Mouse (Mus musculus) stomach, embryonic 14.5 days (tissue): ENCODE measurements around the gene Rad9b. TPM values are rescaled to one million over a fixed set of nuclear protein-coding genes. Genes with fewer than 3 reads are reported as not detected.

ENCODE experiments used
- ATAC-seq: fragments of 200-750 bp; cut with Nextera tagmentation; 2 replicates; pipeline ENCODE4 v1.8.0; 2017; ENCODE audit warnings: low read depth, moderate TSS enrichment; ENCODE audit not compliant: insufficient number of reproducible peaks, insufficient read depth, low FRiP score
- H3K27ac ChIP-seq: fragments of 300-500 bp; sonication (generic); 2 replicates; pipeline ENCODE4 v1.5.1; 2014; ENCODE audit warnings: mild to moderate bottlenecking, low read length, moderate library complexity, mixed read lengths
- H3K27me3 ChIP-seq: fragments of 300-500 bp; sonication (generic); 2 replicates; pipeline ENCODE4 v1.6.1; 2014; ENCODE audit warnings: low read length, control low read depth, mixed read lengths; ENCODE audit not compliant: control insufficient read depth, insufficient read depth
- H3K36me3 ChIP-seq: fragments of 300-500 bp; sonication (generic); 2 replicates; pipeline ENCODE4 v1.6.1; 2014; ENCODE audit warnings: mild to moderate bottlenecking, control low read depth, low read length, moderate library complexity, mixed read lengths; ENCODE audit not compliant: control insufficient read depth, insufficient read depth
- H3K4me1 ChIP-seq: fragments of 300-500 bp; sonication (generic); 2 replicates; pipeline ENCODE4 v1.6.1; 2014; ENCODE audit warnings: low read length, control low read depth, mixed read lengths; ENCODE audit not compliant: control insufficient read depth, insufficient read depth
- H3K4me2 ChIP-seq: fragments of 300-500 bp; sonication (generic); replicated peaks from 2 replicates; pipeline ENCODE4 v1.6.1; 2014; ENCODE audit warnings: low read depth, low read length, control low read depth
- H3K4me3 ChIP-seq: fragments of 300-500 bp; sonication (generic); 2 replicates; pipeline ENCODE4 v1.5.1; 2014; ENCODE audit warnings: low read depth, low read length, control low read depth
- H3K9ac ChIP-seq: fragments of 300-500 bp; sonication (generic); replicated peaks from 2 replicates; pipeline ENCODE4 v1.6.1; 2014; ENCODE audit warnings: low read depth, mild to moderate bottlenecking, control low read depth, low read length, moderate library complexity, mixed read lengths
- H3K9me3 ChIP-seq: fragments of 300-500 bp; sonication (generic); 2 replicates; pipeline ENCODE4 v1.6.1; 2016; ENCODE audit warnings: low read depth, low read length, control low read depth; ENCODE audit not compliant: control insufficient read depth
- WGBS: fragments of 180-500 bp; shearing (Covaris S2); extraction: QIAGEN DNeasy Blood & Tissue Kit; methylation state at CpG from one replicate; pipeline ENCODE4 v1.1.7; 2014; 5-methylcytosine and 5-hydroxymethylcytosine counted together
- polyA plus RNA-seq: library from polyadenylated mRNA; unstranded; fragments of >200 nt; fragmentation: Nextera tagmentation; extraction: Ambion mirVana; gene quantifications from 2 replicates; pipeline ENCODE4 v1.2.1, GENCODE M21; 2014

Rad9b gene
- polyA plus RNA-seq, 1 experiment from 2014 or later = 15.3 TPM

DNA sequence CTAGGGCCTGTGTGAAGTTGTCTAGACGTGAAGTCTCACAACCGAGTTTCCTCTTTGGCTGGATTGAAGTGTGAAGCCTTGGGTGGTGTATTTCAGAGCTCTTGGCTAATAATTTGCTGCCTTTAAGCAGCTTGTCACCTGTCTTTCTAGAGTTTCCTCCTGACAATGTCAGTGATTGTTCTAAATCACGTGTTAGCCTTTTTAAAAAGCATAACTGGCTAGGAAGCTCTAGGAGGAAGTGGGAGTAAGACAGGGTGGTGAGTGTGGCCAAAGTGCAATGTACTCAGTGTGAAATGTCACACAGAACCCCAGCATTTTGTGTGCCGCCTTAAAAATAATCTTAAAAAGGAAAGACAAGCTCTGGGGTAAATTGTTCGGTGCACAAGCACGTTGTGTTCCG lies 10.3 kb downstream of the Rad9b start:
- ATAC-seq = no peak
- Histone ChIP-seq H3K27ac (no peak overlapping the region), H3K9ac (no peak overlapping the region), H3K9me3 (no peaks in the 10 kb centered on the region), H3K4me2 (no peak overlapping the region), H3K4me1 (no peaks in the 10 kb centered on the region), H3K4me3 (no peak overlapping the region), H3K36me3 (no peaks in the 10 kb centered on the region), H3K27me3 (no peaks in the 10 kb centered on the region)
- WGBS = 59% methylated on average over 7 of the region's 7 CpGs

DNA sequence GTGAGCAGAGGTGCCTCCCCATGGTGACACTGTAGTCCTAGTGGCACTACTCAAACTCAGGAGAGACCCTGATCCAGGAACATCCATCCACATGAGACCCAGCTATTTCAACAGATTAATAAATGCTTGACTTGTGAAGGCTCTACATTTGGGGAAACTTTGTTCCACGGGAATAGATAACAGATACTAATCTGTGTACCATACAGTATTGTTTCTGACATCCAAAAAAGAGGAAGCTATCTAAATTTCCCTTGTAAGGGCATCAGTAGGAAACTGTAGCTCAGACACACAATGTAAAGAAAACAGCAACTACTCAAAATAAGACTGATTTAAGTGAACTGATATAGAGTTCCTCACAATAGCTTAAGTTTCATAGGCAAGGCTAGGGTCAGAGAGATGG lies 11.2 kb downstream of the Rad9b start:
- no peak overlapping the region for H3K9ac ChIP-seq
- no peaks in the 10 kb centered on the region for H3K27me3 ChIP-seq
- 76% methylated on average over 1 of the region's 1 CpGs for WGBS
- no peak overlapping the region for H3K4me2 ChIP-seq
- H3K4me1 ChIP-seq = no peaks in the 10 kb centered on the region
- no peaks in the 10 kb centered on the region for H3K36me3 ChIP-seq
- no peak for ATAC-seq
- no peaks in the 10 kb centered on the region for H3K9me3 ChIP-seq
- H3K4me3 ChIP-seq = no peak overlapping the region
- no peak overlapping the region for H3K27ac ChIP-seq

DNA sequence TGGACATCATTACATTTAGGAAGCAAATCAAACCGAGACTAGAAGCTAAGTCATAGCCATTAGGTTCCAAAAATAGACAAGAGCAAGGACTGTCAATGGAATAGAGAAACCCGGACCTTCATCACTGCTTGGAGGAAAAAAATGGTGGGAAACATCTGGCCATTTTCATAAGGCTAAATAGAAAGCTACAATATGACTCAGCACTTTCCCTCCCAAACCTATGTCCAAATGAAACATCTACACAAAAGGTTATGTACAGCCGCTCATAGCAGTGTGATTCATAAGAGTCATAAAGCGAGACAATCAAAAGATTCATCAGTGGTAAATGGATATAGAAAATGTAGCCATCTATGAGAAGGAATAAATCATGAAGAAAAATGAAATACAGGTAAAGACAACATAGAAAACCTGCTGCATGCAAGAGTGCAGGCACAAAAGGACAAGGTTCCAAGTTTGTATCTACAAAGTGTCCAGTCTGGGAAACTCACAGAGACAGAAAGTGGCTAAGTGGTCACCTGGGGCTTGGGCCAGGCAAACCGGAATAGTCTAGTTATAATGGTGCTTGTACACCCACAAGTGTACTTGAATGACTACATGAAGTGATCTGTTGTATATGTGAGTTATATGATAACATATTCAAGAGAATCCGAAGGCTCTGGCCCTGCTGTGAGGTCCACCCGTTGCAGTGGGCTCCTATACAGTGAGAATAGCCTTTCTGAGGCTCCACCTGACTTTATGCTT lies 17.3 kb downstream of the Rad9b start:
- WGBS = 92% methylated on average over 7 of the region's 7 CpGs
- Histone ChIP-seq H3K4me3 (no peak overlapping the region), H3K36me3 (no peaks in the 10 kb centered on the region), H3K27ac (no peak overlapping the region), H3K4me2 (no peak overlapping the region), H3K9ac (no peak overlapping the region), H3K9me3 (no peaks in the 10 kb centered on the region), H3K27me3 (no peaks in the 10 kb centered on the region), H3K4me1 (no peaks in the 10 kb centered on the region)
- no peak for ATAC-seq

DNA sequence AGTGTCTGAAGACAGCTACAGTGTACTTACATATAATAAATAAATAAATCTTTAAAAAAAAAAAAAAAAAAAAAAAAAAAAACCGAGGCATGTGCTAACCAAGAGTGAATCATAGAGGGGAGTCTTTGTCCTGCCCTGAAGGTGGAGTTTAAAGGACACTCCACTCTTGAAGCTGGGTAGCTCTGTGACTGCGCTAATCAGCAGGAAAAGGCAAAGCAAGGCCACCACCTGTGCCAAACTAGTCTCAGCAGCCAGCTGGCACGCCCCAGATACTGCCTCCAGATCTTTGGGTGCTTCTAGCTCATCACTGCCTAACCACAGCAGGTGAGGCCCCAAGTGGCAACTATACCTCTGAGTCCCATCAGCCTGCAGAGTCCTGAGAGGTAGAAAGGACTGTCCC lies 19.4 kb downstream of the Rad9b start:
- Histone ChIP-seq H3K4me3 (no peak overlapping the region), H3K4me1 (no peaks in the 10 kb centered on the region), H3K9ac (no peak overlapping the region), H3K9me3 (no peaks in the 10 kb centered on the region), H3K27ac (no peak overlapping the region), H3K36me3 (no peaks in the 10 kb centered on the region), H3K27me3 (no peaks in the 10 kb centered on the region), H3K4me2 (no peak overlapping the region)
- no peak for ATAC-seq
- 73% methylated on average over 3 of the region's 3 CpGs for WGBS

DNA sequence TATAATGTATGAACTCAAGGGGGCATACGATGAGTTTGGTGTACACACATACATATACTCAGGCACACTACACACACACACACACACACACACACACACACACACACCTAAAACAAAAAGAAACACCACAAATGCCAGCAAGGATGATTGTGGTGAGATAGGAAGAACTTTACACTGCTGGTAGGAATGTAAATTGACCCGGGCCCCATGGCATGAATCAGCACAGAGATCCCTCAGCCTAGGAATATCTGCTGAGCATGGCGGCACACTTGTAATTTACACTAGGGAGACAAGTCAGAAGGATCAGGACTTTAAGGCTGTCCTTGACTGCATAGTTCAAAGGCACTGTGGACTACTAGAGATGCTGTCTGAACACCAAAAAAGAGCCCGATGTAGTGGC lies 23.8 kb downstream of the Rad9b start:
- no peak overlapping the region for H3K27ac ChIP-seq
- no peaks in the 10 kb centered on the region for H3K4me1 ChIP-seq
- 83% methylated on average over 4 of the region's 4 CpGs for WGBS
- no peak for ATAC-seq
- H3K27me3 ChIP-seq = no peaks in the 10 kb centered on the region
- H3K4me3 ChIP-seq = no peak overlapping the region
- 0 out of 2 replicates have a peak, but pooled peaks cover 6% of the 10 kb centered on the region for H3K36me3 ChIP-seq
- H3K9me3 ChIP-seq = no peaks in the 10 kb centered on the region
- no peak overlapping the region for H3K4me2 ChIP-seq
- no peak overlapping the region for H3K9ac ChIP-seq

DNA sequence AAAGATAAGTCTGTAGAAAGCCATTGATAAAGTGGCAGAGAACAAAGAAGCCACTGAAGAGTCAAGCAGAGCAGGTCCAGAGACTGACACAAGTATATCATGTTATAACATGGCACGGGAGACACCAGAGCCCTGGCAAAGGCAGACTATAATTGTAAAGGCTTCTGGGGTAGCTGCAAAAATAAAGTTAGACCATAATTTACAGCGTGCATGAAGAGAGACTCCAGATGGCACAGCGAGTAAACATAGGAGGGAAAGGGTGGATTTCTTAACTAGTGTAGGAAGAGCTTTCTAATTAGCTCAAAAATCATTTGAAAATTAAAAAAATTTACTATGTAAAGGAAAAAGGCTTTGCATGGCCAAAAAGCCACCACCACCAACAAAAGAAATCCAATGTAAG lies 26.8 kb downstream of the Rad9b start:
- H3K36me3 ChIP-seq = peaks cover 14% of the 10 kb centered on the region; the same call in 1 of the 2 replicates
- no peaks in the 10 kb centered on the region for H3K27me3 ChIP-seq
- H3K4me1 ChIP-seq = no peaks in the 10 kb centered on the region
- H3K4me3 ChIP-seq = no peak overlapping the region
- no peak for ATAC-seq
- WGBS = 88% methylated on average over 3 of the region's 3 CpGs
- no peaks in the 10 kb centered on the region for H3K9me3 ChIP-seq
- no peak overlapping the region for H3K9ac ChIP-seq
- H3K27ac ChIP-seq = no peak overlapping the region
- H3K4me2 ChIP-seq = no peak overlapping the region

DNA sequence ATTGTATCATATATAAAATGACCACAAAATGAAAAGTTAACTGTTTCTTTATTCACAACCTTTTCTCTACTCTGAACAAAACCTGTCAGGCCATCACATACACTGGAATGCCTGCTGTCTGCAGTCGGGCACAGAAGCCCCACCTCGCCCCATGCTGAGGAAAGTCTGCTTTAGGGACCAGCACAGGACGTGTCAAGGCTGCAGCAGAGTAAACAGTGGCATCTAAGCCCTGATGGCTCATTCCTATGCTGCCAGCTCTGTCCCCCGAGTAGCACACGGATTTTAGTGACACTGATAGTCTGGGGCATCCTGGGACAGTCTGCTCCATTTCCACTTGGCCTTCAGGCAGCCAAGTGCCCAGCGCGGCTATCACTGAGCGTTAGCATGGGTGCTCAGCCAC lies 28.6 kb downstream of the Rad9b start:
- ATAC-seq = no peak
- Histone ChIP-seq H3K4me3 (no peak overlapping the region), H3K27ac (no peak overlapping the region), H3K27me3 (no peaks in the 10 kb centered on the region), H3K36me3 (peaks cover 17% of the 10 kb centered on the region; the same call in 1 of the 2 replicates), H3K4me1 (no peaks in the 10 kb centered on the region), H3K4me2 (no peak overlapping the region), H3K9ac (no peak overlapping the region), H3K9me3 (no peaks in the 10 kb centered on the region)
- 89% methylated on average over 8 of the region's 8 CpGs for WGBS

DNA sequence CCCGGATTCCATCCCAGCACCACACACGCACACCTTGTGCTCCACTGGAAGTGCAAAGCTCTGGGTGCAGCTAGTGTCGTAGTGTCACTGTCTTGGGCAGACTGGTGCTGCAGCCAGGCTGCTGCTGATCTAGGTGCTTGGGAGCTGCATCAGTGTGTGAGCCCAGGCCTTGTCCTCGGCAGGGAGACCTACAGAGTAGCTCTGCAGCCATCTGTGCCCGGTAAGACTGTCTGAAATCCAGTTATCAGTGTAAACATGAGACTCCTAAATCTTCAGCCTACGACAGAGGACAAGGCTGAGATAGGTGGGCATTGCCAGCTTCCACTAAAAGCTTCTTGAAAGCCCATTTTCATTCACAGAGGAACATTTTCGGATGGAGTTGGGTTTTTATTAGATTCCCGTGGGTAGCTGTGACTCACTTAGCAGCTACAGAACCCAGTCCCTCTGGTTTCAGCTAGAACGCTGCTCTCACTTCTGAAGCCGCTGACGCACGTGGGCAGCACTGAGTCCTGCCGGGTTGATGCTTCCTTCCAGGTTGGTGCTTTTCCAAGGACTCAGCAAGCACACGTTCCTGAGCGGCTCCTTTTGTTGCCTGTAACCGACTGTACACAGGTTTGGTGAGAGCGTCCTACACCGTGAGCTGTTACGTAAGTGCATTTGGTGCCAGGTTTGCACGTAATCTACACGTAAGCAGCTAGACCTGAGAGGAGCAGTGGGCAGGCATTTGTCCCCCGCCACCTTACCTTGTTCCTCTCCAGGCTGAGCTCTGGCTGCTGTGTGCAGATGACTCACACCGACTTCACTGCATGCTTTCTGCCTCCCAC lies 29.2 kb downstream of the Rad9b start:
- no peaks in the 10 kb centered on the region for H3K4me1 ChIP-seq
- no peak overlapping the region for H3K4me3 ChIP-seq
- peaks cover 22% of the 10 kb centered on the region; the same call in 1 of the 2 replicates for H3K36me3 ChIP-seq
- no peaks in the 10 kb centered on the region for H3K9me3 ChIP-seq
- 87% methylated on average over 23 of the region's 23 CpGs for WGBS
- H3K4me2 ChIP-seq = no peak overlapping the region
- no peak overlapping the region for H3K9ac ChIP-seq
- H3K27ac ChIP-seq = no peak overlapping the region
- no peak for ATAC-seq
- no peaks in the 10 kb centered on the region for H3K27me3 ChIP-seq
